In the genomic region with DNA sequence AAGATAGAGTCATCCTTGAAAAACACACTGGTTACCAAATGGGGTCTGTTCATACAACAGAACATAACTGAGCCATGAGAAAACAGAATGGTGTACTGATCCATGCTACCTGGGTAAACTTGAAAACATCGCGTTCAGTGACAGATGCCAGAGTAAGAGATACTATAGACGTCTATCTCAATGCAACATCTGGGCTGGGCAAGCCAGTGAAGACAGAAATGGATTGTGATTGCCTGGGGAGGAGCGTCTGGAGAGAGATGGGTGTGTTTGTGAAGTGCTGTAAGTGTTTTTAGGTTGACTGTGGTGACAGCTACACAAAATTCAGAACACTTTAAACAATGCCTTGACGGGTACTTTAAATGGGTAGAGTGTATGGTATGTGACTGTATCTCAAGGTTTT, we compare ENCODE assay signal across 23 mouse cellular contexts. TPM values are rescaled to one million over a fixed set of nuclear protein-coding genes. Genes with fewer than 3 reads are reported as not detected.
A peak's percentile ranks its signal among the peaks of the same experiment; 100 is the strongest.
DNase-seq lines count a peak whose midpoint lies in the region; ATAC-seq and TF ChIP-seq lines count a peak whose summit lies in the region.
"Had no signal": no experiment of that assay in that cellular context is flagged by ENCODE, and none has a peak within 500 bp of the region (broad histone marks: within the 10 kb centered on the region; RNA-seq: fewer than 3 reads in every experiment).

No protein-coding gene starts in this region.

- H3K27ac ChIP-seq in heart, embryonic 15.5 days: peak overlapping the region; percentile 47; the same call in 1 of the 2 replicates
- H3K27ac ChIP-seq in liver, embryonic 16.5 days (ENCODE audit: low read length): no peak overlapping the region
- H3K27ac ChIP-seq in midbrain, embryonic 15.5 days: no peak overlapping the region
- H3K27ac ChIP-seq: embryonic facial prominence, embryonic 12.5 days; forebrain, embryonic 12.5 days; hindbrain, postnatal 0 days; kidney, postnatal 0 days; midbrain, embryonic 12.5 days had no signal

- H3K4me2 ChIP-seq in heart, embryonic 15.5 days: no peak overlapping the region
- no peak overlapping the region for H3K4me2 ChIP-seq in liver, embryonic 16.5 days (ENCODE audit: low read depth, low read length)
- no peak overlapping the region for H3K4me2 ChIP-seq in midbrain, embryonic 15.5 days
- H3K4me2 ChIP-seq: embryonic facial prominence, embryonic 12.5 days; forebrain, embryonic 12.5 days; heart, embryonic 11.5 days; midbrain, embryonic 12.5 days; stomach, embryonic 15.5 days had no signal

- no peaks in the 10 kb centered on the region for H3K27me3 ChIP-seq in heart, embryonic 15.5 days
- H3K27me3 ChIP-seq in G1E (ENCODE audit: insufficient read depth, low read length): no peaks in the 10 kb centered on the region
- no peaks in the 10 kb centered on the region for H3K27me3 ChIP-seq in liver, embryonic 16.5 days (ENCODE audit: control insufficient read depth, insufficient read depth, low read depth, low read length)
- H3K27me3 ChIP-seq in midbrain, embryonic 15.5 days (replicated peaks): no peaks in the 10 kb centered on the region
- H3K27me3 ChIP-seq: embryonic facial prominence, embryonic 12.5 days; forebrain, embryonic 12.5 days; midbrain, embryonic 12.5 days; Patski; stomach, embryonic 15.5 days had no signal

- no peak overlapping the region for H3K9ac ChIP-seq in heart, embryonic 15.5 days
- H3K9ac ChIP-seq in liver, embryonic 16.5 days (ENCODE audit: low read depth, low read length): no peak overlapping the region
- H3K9ac ChIP-seq in midbrain, embryonic 15.5 days: no peak overlapping the region
- H3K9ac ChIP-seq: embryonic facial prominence, embryonic 12.5 days; forebrain, embryonic 12.5 days; midbrain, embryonic 12.5 days; stomach, embryonic 15.5 days had no signal

- WGBS in heart, embryonic 15.5 days: 44% methylated on average over 5 of the region's 5 CpGs
- 26% methylated on average over 5 of the region's 5 CpGs for WGBS in liver, embryonic 16.5 days (ENCODE audit: insufficient replicate concordance)
- 73% methylated on average over 5 of the region's 5 CpGs for WGBS in midbrain, embryonic 15.5 days

- no peak overlapping the region for H3K4me3 ChIP-seq in heart, embryonic 15.5 days
- no peak overlapping the region; the same call in 1 of the 2 replicates for H3K4me3 ChIP-seq in G1E (ENCODE audit: low read depth, low read length)
- no peak overlapping the region for H3K4me3 ChIP-seq in liver, embryonic 16.5 days (ENCODE audit: low read depth, low read length)
- H3K4me3 ChIP-seq in midbrain, embryonic 15.5 days: no peak overlapping the region
- H3K4me3 ChIP-seq: embryonic facial prominence, embryonic 12.5 days; forebrain, embryonic 12.5 days; hindbrain, embryonic 10.5 days; midbrain, embryonic 12.5 days; stomach, embryonic 15.5 days had no signal

- intact Hi-C loops in heart, postnatal 36 days (cut with DNase I): no loop called here
- intact Hi-C loops in left cerebral cortex, postnatal 4 days (cut with DNase I): no loop called here

- H3K9me3 ChIP-seq in heart, embryonic 15.5 days (replicated peaks): no peaks in the 10 kb centered on the region
- H3K9me3 ChIP-seq in G1E (replicated peaks): peaks cover 3% of the 10 kb centered on the region; the same call in 1 of the 2 replicates
- H3K9me3 ChIP-seq in liver, embryonic 16.5 days (replicated peaks; ENCODE audit: control insufficient read depth, low read length): no peaks in the 10 kb centered on the region
- no peaks in the 10 kb centered on the region for H3K9me3 ChIP-seq in midbrain, embryonic 15.5 days
- H3K9me3 ChIP-seq: embryonic facial prominence, embryonic 12.5 days; forebrain, embryonic 12.5 days; hindbrain, embryonic 10.5 days; midbrain, embryonic 12.5 days; stomach, embryonic 15.5 days had no signal

- no peak for ATAC-seq in heart, embryonic 15.5 days (replicated peaks; ENCODE audit: insufficient number of reproducible peaks, insufficient read depth, low FRiP score, low read depth)
- ATAC-seq in G1E (ENCODE audit: extremely low read depth, insufficient number of reproducible peaks, low FRiP score, poor library complexity, severe bottlenecking): peak; percentile 56; the same call in 1 of the 2 replicates
- ATAC-seq in liver, embryonic 16.5 days (ENCODE audit: low read depth): peak; percentile 56
- ATAC-seq in midbrain, embryonic 15.5 days (replicated peaks): no peak
- no peak for ATAC-seq in inflammation-experienced regulatory T-cells, adult 6 months
- ATAC-seq: hindbrain, postnatal 0 days; Patski had no signal

- H3K4me1 ChIP-seq in heart, embryonic 15.5 days (replicated peaks): peaks cover 91% of the 10 kb centered on the region
- peaks cover 59% of the 10 kb centered on the region for H3K4me1 ChIP-seq in G1E (ENCODE audit: insufficient read depth, low read depth, low read length)
- peaks cover 51% of the 10 kb centered on the region for H3K4me1 ChIP-seq in liver, embryonic 16.5 days (ENCODE audit: control insufficient read depth, low read depth, low read length)
- H3K4me1 ChIP-seq in midbrain, embryonic 15.5 days: peaks cover 11% of the 10 kb centered on the region

- H3K36me3 ChIP-seq in heart, embryonic 15.5 days: no peaks in the 10 kb centered on the region
- H3K36me3 ChIP-seq in G1E (replicated peaks): peaks cover 66% of the 10 kb centered on the region
- no peaks in the 10 kb centered on the region for H3K36me3 ChIP-seq in liver, embryonic 16.5 days (ENCODE audit: control insufficient read depth, insufficient read depth)
- H3K36me3 ChIP-seq in midbrain, embryonic 15.5 days (replicated peaks): no peaks in the 10 kb centered on the region
- H3K36me3 ChIP-seq: embryonic facial prominence, embryonic 12.5 days; forebrain, embryonic 12.5 days; midbrain, embryonic 12.5 days; stomach, embryonic 15.5 days had no signal

- no peak for TF ChIP-seq CTCF in G1E (IDR thresholded peaks at IDR 0.05; ENCODE audit: low read depth, low read length)

- DNase-seq in heart, postnatal 36 days: no peak
- DNase-seq in G1E (ENCODE audit: low spot score) (no peak), liver (peak; percentile 37)
- no peak for DNase-seq in left cerebral cortex, postnatal 4 days
- DNase-seq: adrenal gland, postnatal 36 days; cerebellum, adult 18-20 months; cerebellum, postnatal 14 days; gastrocnemius, postnatal 36 days; kidney, adult 18-20 months; lung, adult 2 months had no signal

RNA-seq across cellular contexts. Expression of a gene that starts 48.7 kb away (rescaled TPM):
- 4.9 and 7.9 TPM in 2 replicates for polyA plus RNA-seq in heart, embryonic 15.5 days (2015; fragmentation: Nextera tagmentation; extraction: Ambion mirVana)
- total RNA-seq in heart, postnatal 36 days (2021): 10 to 100 TPM; 43.9 to 45.5 TPM
- total RNA-seq in G1E (2014; fragmentation: Nextera tagmentation) (35.6 and 37.6 TPM in 2 replicates), G1E (2017) (9.0 and 9.2 TPM in 2 replicates)
- polyA plus RNA-seq in G1E (2012): 24.1 and 25.2 TPM in 2 replicates
- 1.6 and 1.9 TPM in 2 replicates for polyA plus RNA-seq in liver, embryonic 16.5 days (2015; fragmentation: Nextera tagmentation; extraction: Ambion mirVana)
- polyA plus RNA-seq in midbrain, embryonic 15.5 days (2015; fragmentation: Nextera tagmentation; extraction: Ambion mirVana): 11.8 and 13.0 TPM in 2 replicates
- 10 to 100 TPM in 2 of 3 experiments, 1 to 10 TPM in 1; 5.5 to 15.7 (median 11.1) TPM for polyA plus RNA-seq in inflammation-experienced regulatory T-cells, adult 6 months (2017; shearing (Covaris generic))
- total RNA-seq in left cerebral cortex, postnatal 4 days (2021): 100 to 1,000 TPM; 146 to 151 TPM

Comparison
In these comparisons a context has a peak if more than half of its experiments do, and no peak if none do; other contexts are left out.
1. ATAC-seq: peak in G1E (single experiment) and liver, embryonic 16.5 days (single experiment); none in heart, embryonic 15.5 days (single experiment), midbrain, embryonic 15.5 days (single experiment) and inflammation-experienced regulatory T-cells, adult 6 months (single experiment).